Mouse (Mus musculus) heart, embryonic 10.5 days (tissue): ENCODE results near the gene Otulinl. TPM values are rescaled to one million over a fixed set of nuclear protein-coding genes. Genes with fewer than 3 reads are reported as not detected.

Experiments used
- DNase-seq: peaks from one replicate; pipeline ENCODE4 v3.0.0-alpha.2; 2017; ENCODE audit warnings: low spot score
- H3K27ac ChIP-seq: fragments of 300-500 bp; sonication (generic); 2 replicates; pipeline ENCODE4 v1.5.1; 2016; ENCODE audit warnings: mild to moderate bottlenecking
- H3K27me3 ChIP-seq: fragments of 300-500 bp; sonication (generic); 2 replicates; pipeline ENCODE4 v1.6.1; 2016; ENCODE audit warnings: mild to moderate bottlenecking; ENCODE audit not compliant: poor library complexity, insufficient read depth, severe bottlenecking
- H3K36me3 ChIP-seq: fragments of 300-500 bp; sonication (generic); 2 replicates; pipeline ENCODE4 v1.6.1; 2016; ENCODE audit warnings: mild to moderate bottlenecking, moderate library complexity
- H3K4me1 ChIP-seq: fragments of 300-500 bp; sonication (generic); 2 replicates; pipeline ENCODE4 v1.6.1; 2016; ENCODE audit warnings: mild to moderate bottlenecking
- H3K4me3 ChIP-seq: fragments of 300-500 bp; sonication (generic); 2 replicates; pipeline ENCODE4 v1.5.1; 2016; ENCODE audit warnings: mild to moderate bottlenecking, moderate library complexity
- H3K9me3 ChIP-seq: fragments of 300-500 bp; sonication (generic); 2 replicates; pipeline ENCODE4 v1.6.1; 2016; ENCODE audit warnings: mild to moderate bottlenecking, moderate library complexity
- WGBS: fragments of 180-500 bp; shearing (Covaris S2); methylation state at CpG from one replicate; pipeline ENCODE4 v1.1.7; 2016; 5-methylcytosine and 5-hydroxymethylcytosine counted together
- polyA plus RNA-seq: library from polyadenylated mRNA; unstranded; fragments of >200 nt; fragmentation: Nextera tagmentation; extraction: Ambion mirVana; gene quantifications from 2 replicates; pipeline ENCODE4 v1.2.1, GENCODE M21; 2016

Otulinl gene
- polyA plus RNA-seq, 1 experiment from 2014 or later: 3.9 TPM

DNA sequence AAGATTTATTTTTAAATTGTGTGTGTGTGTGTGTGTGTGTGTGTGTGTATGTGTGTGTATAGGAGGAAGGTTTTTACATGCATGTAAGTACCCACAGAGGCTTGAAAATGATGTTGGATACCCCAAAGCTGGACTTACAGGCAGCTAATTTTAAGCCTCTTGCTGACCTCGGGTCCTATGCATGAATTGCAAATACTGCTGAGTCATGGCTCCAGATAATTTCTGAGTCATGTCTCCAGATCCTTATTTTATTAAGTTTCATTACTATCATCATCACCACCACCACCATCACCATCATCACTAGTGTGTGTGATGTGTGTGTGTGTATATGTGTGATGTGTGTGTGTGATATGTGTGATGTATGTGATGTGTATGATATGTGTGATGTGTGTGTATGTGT lies 18.7 kb downstream of the Otulinl start:
- no peaks in the 10 kb centered on the region for H3K36me3 ChIP-seq
- no peak overlapping the region for H3K4me3 ChIP-seq
- H3K9me3 ChIP-seq: no peaks in the 10 kb centered on the region
- WGBS: 50% methylated on average over 1 of the region's 1 CpGs
- no peak for DNase-seq
- H3K27ac ChIP-seq: no peak overlapping the region
- no peaks in the 10 kb centered on the region for H3K27me3 ChIP-seq
- H3K4me1 ChIP-seq: no peaks in the 10 kb centered on the region

- Histone ChIP-seq H3K4me1 (no peaks in the 10 kb centered on the region), H3K4me3 (no peak overlapping the region), H3K27me3 (no peaks in the 10 kb centered on the region), H3K27ac (no peak overlapping the region), H3K36me3 (no peaks in the 10 kb centered on the region), H3K9me3 (no peaks in the 10 kb centered on the region)
- no peak for DNase-seq
- 89% methylated on average over 6 of the region's 6 CpGs for WGBS
Observed at GRCm38 (mm10) chr15:27661696-27662095, 19.7 kb downstream of the Otulinl start.

DNA sequence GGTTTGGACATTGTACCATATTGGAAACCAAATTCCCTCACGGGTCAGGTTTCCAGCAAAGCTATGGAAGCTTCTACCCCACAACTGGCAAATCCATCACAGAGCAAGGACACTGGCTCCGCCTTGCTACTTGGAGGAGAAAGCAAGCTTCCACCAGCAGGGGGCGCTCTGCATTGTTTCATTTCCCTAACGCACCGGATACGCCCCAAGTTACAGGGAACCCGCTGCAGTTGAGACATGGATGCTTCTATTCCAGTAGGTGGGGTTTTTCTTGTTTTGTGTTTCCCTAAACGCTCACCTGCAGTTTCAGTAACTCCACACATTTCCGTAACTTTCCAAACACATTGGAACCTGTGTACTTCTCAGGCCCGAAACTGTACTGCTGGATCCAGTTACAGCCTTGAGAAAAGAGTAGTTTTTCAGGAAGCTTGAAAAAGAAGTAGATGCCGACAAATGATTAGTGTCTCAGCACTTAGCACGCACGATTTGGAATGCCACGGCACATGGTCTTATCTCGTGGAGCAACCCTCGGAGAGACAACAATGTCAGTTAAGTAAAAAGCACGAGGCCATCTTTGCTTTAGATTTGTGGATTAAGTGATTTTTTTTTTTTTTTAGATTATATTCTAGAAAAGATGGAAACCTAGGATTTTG lies 21.7 kb downstream of the Otulinl start:
- no peak overlapping the region for H3K4me3 ChIP-seq
- no peaks in the 10 kb centered on the region for H3K4me1 ChIP-seq
- no peak overlapping the region for H3K27ac ChIP-seq
- H3K36me3 ChIP-seq: no peaks in the 10 kb centered on the region
- H3K27me3 ChIP-seq: no peaks in the 10 kb centered on the region
- DNase-seq: peak; percentile 89
- WGBS: 34% methylated on average over 17 of the region's 17 CpGs
- no peaks in the 10 kb centered on the region for H3K9me3 ChIP-seq

DNA sequence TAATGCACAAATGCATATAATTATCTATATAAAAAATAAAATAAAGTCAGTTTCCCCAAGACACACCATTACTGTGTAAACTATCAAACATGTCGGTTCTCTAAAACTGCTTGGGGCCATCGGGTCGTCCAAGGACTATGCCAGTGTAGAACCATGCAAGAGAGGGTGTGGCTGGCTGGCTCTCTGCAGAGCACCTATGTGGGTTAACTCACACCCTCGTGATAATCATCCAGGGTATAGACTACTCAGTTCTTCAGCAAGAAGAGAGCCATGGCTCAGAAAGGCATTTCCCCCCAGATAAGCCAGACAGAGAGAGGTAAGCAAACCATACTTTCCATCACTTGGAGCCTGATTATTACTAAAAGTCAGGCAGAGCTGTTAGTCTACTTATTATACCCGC lies 22.2 kb downstream of the Otulinl start:
- no peaks in the 10 kb centered on the region for H3K4me1 ChIP-seq
- no peaks in the 10 kb centered on the region for H3K27me3 ChIP-seq
- no peaks in the 10 kb centered on the region for H3K9me3 ChIP-seq
- 81% methylated on average over 5 of the region's 5 CpGs for WGBS
- H3K36me3 ChIP-seq: no peaks in the 10 kb centered on the region
- DNase-seq: no peak
- H3K27ac ChIP-seq: no peak overlapping the region
- no peak overlapping the region for H3K4me3 ChIP-seq

GRCm38 (mm10) chr15:27658356-27658755 lies 23.0 kb downstream of the Otulinl start:
- H3K4me1 ChIP-seq: no peaks in the 10 kb centered on the region
- WGBS: 84% methylated on average over 4 of the region's 4 CpGs
- H3K36me3 ChIP-seq: no peaks in the 10 kb centered on the region
- H3K27ac ChIP-seq: no peak overlapping the region
- no peaks in the 10 kb centered on the region for H3K9me3 ChIP-seq
- no peaks in the 10 kb centered on the region for H3K27me3 ChIP-seq
- H3K4me3 ChIP-seq: no peak overlapping the region
- no peak for DNase-seq

DNA sequence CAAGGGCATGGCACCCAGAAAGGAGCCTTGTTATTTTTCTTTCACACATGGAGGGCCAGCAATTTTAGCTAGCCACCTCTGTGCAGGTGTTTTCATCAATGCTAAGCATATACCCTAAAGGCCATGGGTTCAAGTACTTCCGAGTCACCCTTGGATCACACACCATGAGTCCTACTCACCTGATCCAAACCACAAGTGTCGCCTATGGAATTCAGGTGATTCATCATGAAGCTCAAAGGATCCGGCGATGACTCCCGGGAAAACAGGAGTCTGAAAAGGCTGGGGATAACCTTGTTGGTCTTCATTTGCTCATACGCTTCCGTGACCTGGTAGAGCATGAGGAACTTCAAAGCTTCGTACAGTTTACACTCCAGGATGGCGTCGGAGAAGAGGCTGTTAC lies 23.5 kb downstream of the Otulinl start:
- Histone ChIP-seq H3K4me3 (no peak overlapping the region), H3K27ac (no peak overlapping the region), H3K4me1 (no peaks in the 10 kb centered on the region), H3K27me3 (no peaks in the 10 kb centered on the region), H3K36me3 (no peaks in the 10 kb centered on the region), H3K9me3 (no peaks in the 10 kb centered on the region)
- no peak for DNase-seq
- WGBS: 93% methylated on average over 10 of the region's 10 CpGs

- H3K27ac ChIP-seq: no peak overlapping the region
- no peaks in the 10 kb centered on the region for H3K27me3 ChIP-seq
- no peak for DNase-seq
- H3K36me3 ChIP-seq: no peaks in the 10 kb centered on the region
- WGBS: 81% methylated on average over 9 of the region's 9 CpGs
- no peak overlapping the region for H3K4me3 ChIP-seq
- no peaks in the 10 kb centered on the region for H3K9me3 ChIP-seq
- H3K4me1 ChIP-seq: no peaks in the 10 kb centered on the region
Observed at GRCm38 (mm10) chr15:27656626-27657025, 24.8 kb downstream of the Otulinl start.

DNA sequence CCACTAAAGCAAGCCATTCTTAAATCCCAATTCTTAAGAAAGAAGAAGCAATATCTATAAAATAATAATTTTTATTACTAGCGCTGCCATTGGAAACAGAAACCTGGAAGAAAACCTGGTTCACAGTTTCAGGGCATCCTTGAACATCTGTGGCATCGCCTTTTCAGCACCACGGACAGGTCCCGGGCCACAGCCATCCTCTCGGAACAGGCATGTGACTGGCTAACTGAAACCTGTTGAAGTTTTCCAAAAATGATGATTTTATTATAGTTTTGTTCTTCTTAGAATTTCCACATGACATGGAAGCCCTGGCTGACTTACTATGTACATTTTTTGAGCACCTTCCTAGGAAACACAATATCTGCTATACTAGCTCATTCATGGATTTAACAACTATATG lies 26.4 kb downstream of the Otulinl start:
- Histone ChIP-seq H3K4me3 (no peak overlapping the region), H3K36me3 (no peaks in the 10 kb centered on the region), H3K4me1 (no peaks in the 10 kb centered on the region), H3K27ac (no peak overlapping the region), H3K9me3 (no peaks in the 10 kb centered on the region), H3K27me3 (no peaks in the 10 kb centered on the region)
- WGBS: 13% methylated on average over 5 of the region's 5 CpGs
- no peak for DNase-seq

GRCm38 (mm10) chr15:27647686-27648085 lies 33.7 kb downstream of the Otulinl start:
- WGBS: 47% methylated on average over 3 of the region's 3 CpGs
- H3K9me3 ChIP-seq: no peaks in the 10 kb centered on the region
- DNase-seq: no peak

GRCm38 (mm10) chr15:27646665-27647064 lies 34.7 kb downstream of the Otulinl start:
- H3K9me3 ChIP-seq: no peaks in the 10 kb centered on the region
- H3K36me3 ChIP-seq: no peaks in the 10 kb centered on the region
- no peak overlapping the region for H3K27ac ChIP-seq
- WGBS: 91% methylated on average over 8 of the region's 8 CpGs
- no peak overlapping the region for H3K4me3 ChIP-seq
- H3K4me1 ChIP-seq: no peaks in the 10 kb centered on the region
- peak; percentile 63 for DNase-seq
- H3K27me3 ChIP-seq: no peaks in the 10 kb centered on the region

More at GRCm38 (mm10) chr15:27647686-27648085, 33.7 kb downstream of the Otulinl start:
- Histone ChIP-seq H3K27me3 (no peaks in the 10 kb centered on the region), H3K4me3 (no peak overlapping the region), H3K36me3 (no peaks in the 10 kb centered on the region), H3K27ac (no peak overlapping the region), H3K4me1 (no peaks in the 10 kb centered on the region)

- peak; percentile 63 for DNase-seq
- no peaks in the 10 kb centered on the region for H3K9me3 ChIP-seq
- peaks cover 4% of the 10 kb centered on the region; the same call in 1 of the 2 replicates for H3K4me1 ChIP-seq
- H3K36me3 ChIP-seq: no peaks in the 10 kb centered on the region
- H3K27ac ChIP-seq: no peak overlapping the region
- H3K27me3 ChIP-seq: no peaks in the 10 kb centered on the region
- H3K4me3 ChIP-seq: no peak overlapping the region
- WGBS: 84% methylated on average over 3 of the region's 3 CpGs
Observed at GRCm38 (mm10) chr15:27645250-27645649, 36.1 kb downstream of the Otulinl start.

DNA sequence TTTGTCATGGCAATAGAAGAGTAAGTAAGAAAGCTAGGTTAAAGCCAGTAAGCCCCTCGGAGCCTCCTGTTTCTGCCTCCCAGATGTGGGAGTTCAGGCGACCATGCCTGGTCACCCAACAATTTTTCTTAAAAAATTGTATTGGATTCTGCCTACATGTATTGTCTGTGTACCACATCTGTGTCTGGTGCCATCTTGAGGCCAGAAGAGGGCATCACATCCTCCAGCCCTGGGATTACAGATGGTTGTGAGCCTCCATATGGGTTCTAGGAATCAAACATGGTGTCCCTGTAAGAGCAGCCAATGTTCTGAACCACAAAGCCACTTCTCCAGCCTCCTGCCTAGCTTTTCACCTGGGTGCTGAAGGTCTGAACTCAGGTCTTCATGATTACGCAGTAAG lies 38.5 kb downstream of the Otulinl start:
- Histone ChIP-seq H3K36me3 (no peaks in the 10 kb centered on the region), H3K27me3 (no peaks in the 10 kb centered on the region), H3K4me1 (peaks cover 4% of the 10 kb centered on the region; the same call in 1 of the 2 replicates), H3K4me3 (no peak overlapping the region), H3K9me3 (no peaks in the 10 kb centered on the region), H3K27ac (no peak overlapping the region)
- no peak for DNase-seq
- 84% methylated on average over 3 of the region's 3 CpGs for WGBS

GRCm38 (mm10) chr15:27641171-27641570 lies 40.2 kb downstream of the Otulinl start:
- H3K9me3 ChIP-seq: no peaks in the 10 kb centered on the region
- H3K4me1 ChIP-seq: peaks cover 4% of the 10 kb centered on the region; the same call in 1 of the 2 replicates
- no peak for DNase-seq
- H3K36me3 ChIP-seq: no peaks in the 10 kb centered on the region
- no peaks in the 10 kb centered on the region for H3K27me3 ChIP-seq
- no peak overlapping the region for H3K4me3 ChIP-seq
- no peak overlapping the region for H3K27ac ChIP-seq
- WGBS: 57% methylated on average over 12 of the region's 12 CpGs
